ENCODE assay signal across 8 mouse cellular contexts in genomic region chr9:114400949-114401684, GRCm38 (mm10). TPM values are rescaled to one million over a fixed set of nuclear protein-coding genes. Genes with fewer than 3 reads are reported as not detected.
A peak's percentile ranks its signal among the peaks of the same experiment; 100 is the strongest.
DNase-seq lines count a peak whose midpoint lies in the region; ATAC-seq and TF ChIP-seq lines count a peak whose summit lies in the region.

Glb1 (plus strand) TSS chr9:114401076.
Tmppe (plus strand) TSS chr9:114401105.

- H3K9ac ChIP-seq in lung, embryonic 14.5 days: peak within 1 kb of the TSS; percentile 83

- peaks cover 13% of the 10 kb centered on the region for H3K36me3 ChIP-seq in lung, embryonic 14.5 days (ENCODE audit: insufficient read depth)

- H3K4me2 ChIP-seq in lung, embryonic 14.5 days: peak within 1 kb of the TSS; percentile 85

- peak; percentile 83 for DNase-seq in MEL-GATA-1-ER (ENCODE audit: extremely low read depth, low read depth)
- DNase-seq in cerebellum, adult 8-10 months: peak; percentile 69
- peak; percentile 87 for DNase-seq in forelimb bud, embryonic 11.5 days (ENCODE audit: low read depth, low spot score)
- peak; percentile 61 to 65 for DNase-seq in layer of hippocampus, adult 8-10 months (ENCODE audit: low spot score in 2 of 2)
- DNase-seq in lung, embryonic 14.5 days: peak; percentile 92
- peak; percentile 73 to 84 for DNase-seq in thymus, adult 18-20 months

- peak within 1 kb of the TSS; percentile 83 for H3K4me3 ChIP-seq in lung, embryonic 14.5 days (ENCODE audit: low read depth, low read length)

- peak; percentile 56 for TF ChIP-seq CTCF in lung, embryonic 14.5 days (IDR thresholded peaks at IDR 0.05; ENCODE audit: low read depth)

- peak within 1 kb of the TSS; percentile 91 for H3K27ac ChIP-seq in lung, embryonic 14.5 days (ENCODE audit: low read depth)

- peak; percentile 91 to 94 for ATAC-seq in hematopoietic stem cell, adult 5-6 weeks (replicated peaks in 1 of 2; ENCODE audit: insufficient read depth in 1 of 2, low FRiP score in 2 of 2, low TSS enrichment in 1 of 2, low read depth in 1 of 2, poor library complexity in 2 of 2, severe bottlenecking in 2 of 2)
- peak; percentile 99 for ATAC-seq in lung, embryonic 14.5 days (ENCODE audit: insufficient read depth)
- ATAC-seq in neutrophil, adult 5-6 weeks (ENCODE audit: extremely low read depth, insufficient number of reproducible peaks, low FRiP score, poor library complexity, severe bottlenecking): peak; percentile 87

- H3K27me3 ChIP-seq in lung, embryonic 14.5 days (ENCODE audit: insufficient read depth, low read length): no peaks in the 10 kb centered on the region

- peaks cover 5% of the 10 kb centered on the region; the same call in 1 of the 2 replicates for H3K4me1 ChIP-seq in lung, embryonic 14.5 days (ENCODE audit: insufficient read depth)

- WGBS in lung, embryonic 14.5 days: under 1% methylated on average over 73 of the region's 73 CpGs

- H3K9me3 ChIP-seq in lung, embryonic 14.5 days (ENCODE audit: low read depth, low read length): no peaks in the 10 kb centered on the region

RNA-seq across cellular contexts. Expression of gene Glb1, which starts in this region (rescaled TPM):
- total RNA-seq in hematopoietic stem cell, adult 5-6 weeks (2017): 32.0 and 37.4 TPM in 2 replicates
- total RNA-seq in layer of hippocampus, adult 8-10 months (2022): 10 to 100 TPM; 20.2 to 40.0 (median 30.7) TPM
- polyA plus RNA-seq in lung, embryonic 14.5 days (2014; fragmentation: Nextera tagmentation; extraction: Ambion mirVana): 41.9 and 43.5 TPM in 2 replicates
- 7.4 and 7.9 TPM in 2 replicates for total RNA-seq in neutrophil, adult 5-6 weeks (2017)

RNA-seq across cellular contexts. Expression of gene Tmppe, which starts in this region (rescaled TPM):
- total RNA-seq in hematopoietic stem cell, adult 5-6 weeks (2017): 6.9 and 8.0 TPM in 2 replicates
- 10 to 100 TPM; 10.6 to 13.4 (median 12.4) TPM for total RNA-seq in layer of hippocampus, adult 8-10 months (2022)
- 4.0 and 4.1 TPM in 2 replicates for polyA plus RNA-seq in lung, embryonic 14.5 days (2014; fragmentation: Nextera tagmentation; extraction: Ambion mirVana)
- 6.3 TPM in 2 replicates for total RNA-seq in neutrophil, adult 5-6 weeks (2017)

Comparison
In these comparisons a context has a peak if more than half of its experiments do, and no peak if none do; other contexts are left out.
1. Peak in every context shown above with its lines: DNase-seq, ATAC-seq, H3K4me3 ChIP-seq and H3K27ac ChIP-seq.